9 mouse cellular contexts compared by ENCODE assay signal in the genomic region with DNA sequence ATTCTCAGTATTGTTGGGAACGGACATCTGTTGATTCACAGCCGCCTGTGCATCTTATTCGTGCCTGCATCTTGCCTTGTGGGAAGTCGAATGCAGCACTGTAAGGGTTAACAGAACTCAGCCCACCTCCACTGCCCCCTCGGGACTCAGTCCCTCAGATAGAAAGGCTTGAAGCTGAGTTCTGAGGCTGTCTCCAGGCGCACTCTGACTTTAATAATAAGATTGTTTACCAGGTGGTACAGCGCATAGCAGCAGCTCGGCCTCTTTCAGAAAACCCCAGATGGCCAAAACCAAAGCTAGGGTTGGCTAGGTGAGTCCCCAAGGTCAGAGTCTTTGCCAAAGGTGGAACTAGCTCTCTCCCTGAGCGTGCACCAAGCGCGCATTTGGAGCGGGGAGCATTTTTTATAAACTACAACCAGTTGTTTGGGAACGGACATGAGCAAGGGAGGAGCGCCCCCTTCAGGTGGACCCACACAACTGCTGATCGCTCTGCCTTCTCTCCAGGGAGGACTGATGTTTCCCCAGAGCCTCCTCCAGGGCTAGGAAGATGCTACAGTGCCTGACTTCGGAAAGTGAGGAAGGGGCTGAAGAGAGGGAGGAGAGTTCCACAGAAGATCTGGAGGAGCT. TPM values are rescaled to one million over a fixed set of nuclear protein-coding genes. Genes with fewer than 3 reads are reported as not detected.
DNase-seq lines count a peak whose midpoint lies in the region; ATAC-seq and TF ChIP-seq lines count a peak whose summit lies in the region.
"Had no signal": no experiment of that assay in that cellular context is flagged by ENCODE, and none has a peak within 500 bp of the region (broad histone marks: within the 10 kb centered on the region; RNA-seq: fewer than 3 reads in every experiment).

A gene (plus strand): TSS at position 548 of the 627 bp plus-strand sequence.

- peak; percentile 82 for TF ChIP-seq CTCF in heart, adult 2 months (IDR thresholded peaks at IDR 0.05)
- peak; percentile 85 for TF ChIP-seq CTCF in intestine, postnatal 0 days (IDR thresholded peaks at IDR 0.05; ENCODE audit: low read depth)
- TF ChIP-seq CTCF in stomach, postnatal 0 days (IDR thresholded peaks at IDR 0.05; ENCODE audit: low read depth) = peak; percentile 87

- no peak within 1 kb of the TSS for H3K9ac ChIP-seq in heart, adult 2 months (ENCODE audit: low read depth, low read length)
- H3K9ac ChIP-seq in intestine, postnatal 0 days (ENCODE audit: low read depth, low read length) = no peak within 1 kb of the TSS
- no peak within 1 kb of the TSS for H3K9ac ChIP-seq in limb, embryonic 12.5 days (replicated peaks)
- H3K9ac ChIP-seq in midbrain, embryonic 14.5 days (replicated peaks; ENCODE audit: low read length) = no peak within 1 kb of the TSS
- no peak within 1 kb of the TSS for H3K9ac ChIP-seq in stomach, postnatal 0 days (ENCODE audit: low read length)

- peak; percentile 55; the same call in 1 of the 2 replicates for ATAC-seq in intestine, postnatal 0 days
- ATAC-seq in limb, embryonic 12.5 days (ENCODE audit: insufficient number of reproducible peaks, insufficient read depth, low FRiP score, low TSS enrichment, low read depth) = no peak
- no peak for ATAC-seq in midbrain, embryonic 14.5 days (ENCODE audit: low FRiP score, low TSS enrichment)
- ATAC-seq in stomach, postnatal 0 days (ENCODE audit: low FRiP score, low TSS enrichment) = peak; percentile 49

- TF ChIP-seq POLR2A in heart, adult 2 months (IDR thresholded peaks at IDR 0.05; ENCODE audit: insufficient read depth, low read depth, low read length) = no peak

- intact Hi-C loops in heart, adult 2 months (cut with DNase I) = no loop called here
- intact Hi-C loops in heart, postnatal 25 days (cut with DNase I) = loop anchor here (5.0 to 10.0 kb wide), 2 partner anchors 159 to 256 kb away; no protein-coding TSS in a partner anchor

- H3K4me1 ChIP-seq in heart, adult 2 months (ENCODE audit: control insufficient read depth, insufficient read depth, low read length) = no peaks in the 10 kb centered on the region
- peaks cover 3% of the 10 kb centered on the region; the same call in 1 of the 2 replicates for H3K4me1 ChIP-seq in intestine, postnatal 0 days (replicated peaks; ENCODE audit: control insufficient read depth, insufficient read depth, low read length)
- peaks cover 12% of the 10 kb centered on the region for H3K4me1 ChIP-seq in limb, embryonic 12.5 days (replicated peaks)
- H3K4me1 ChIP-seq in midbrain, embryonic 14.5 days (ENCODE audit: control insufficient read depth, insufficient read depth, low read length) = no peaks in the 10 kb centered on the region
- no peaks in the 10 kb centered on the region for H3K4me1 ChIP-seq in stomach, postnatal 0 days (replicated peaks; ENCODE audit: control insufficient read depth, insufficient read depth)

- H3K27me3 ChIP-seq in heart, adult 2 months (ENCODE audit: control insufficient read depth, insufficient read depth, low read length) = no peaks in the 10 kb centered on the region; the same call in 1 of the 2 replicates
- 0 out of 2 replicates have a peak, but pooled peaks cover 2% of the 10 kb centered on the region for H3K27me3 ChIP-seq in intestine, postnatal 0 days (replicated peaks; ENCODE audit: control insufficient read depth, insufficient read depth, low read length)
- peaks cover 24% of the 10 kb centered on the region for H3K27me3 ChIP-seq in limb, embryonic 12.5 days
- H3K27me3 ChIP-seq in midbrain, embryonic 14.5 days (ENCODE audit: control insufficient read depth, insufficient read depth, low read length) = no peaks in the 10 kb centered on the region
- H3K27me3 ChIP-seq in stomach, postnatal 0 days (ENCODE audit: control insufficient read depth, insufficient read depth, low read length) = no peaks in the 10 kb centered on the region

- H3K79me2 ChIP-seq in heart, adult 2 months (replicated peaks; ENCODE audit: control insufficient read depth, insufficient read depth, low read length) = no peaks in the 10 kb centered on the region

- TF ChIP-seq EP300 in heart, adult 2 months (IDR thresholded peaks at IDR 0.05; ENCODE audit: insufficient read depth, low read depth, low read length) = no peak
- TF ChIP-seq EP300 in stomach, postnatal 0 days (optimal IDR thresholded peaks at IDR 0.05) = no peak

- no peak within 1 kb of the TSS for H3K27ac ChIP-seq in heart, adult 2 months
- H3K27ac ChIP-seq in intestine, postnatal 0 days (ENCODE audit: low read depth, low read length) = no peak within 1 kb of the TSS
- no peak within 1 kb of the TSS for H3K27ac ChIP-seq in limb, embryonic 12.5 days
- no peak within 1 kb of the TSS for H3K27ac ChIP-seq in midbrain, embryonic 14.5 days (replicated peaks; ENCODE audit: low read depth, low read length)
- H3K27ac ChIP-seq in stomach, postnatal 0 days (replicated peaks) = no peak within 1 kb of the TSS

- no peaks in the 10 kb centered on the region for H3K9me3 ChIP-seq in intestine, postnatal 0 days (ENCODE audit: control insufficient read depth)
- no peaks in the 10 kb centered on the region for H3K9me3 ChIP-seq in limb, embryonic 12.5 days
- no peaks in the 10 kb centered on the region for H3K9me3 ChIP-seq in midbrain, embryonic 14.5 days (ENCODE audit: control insufficient read depth, low read length)
- H3K9me3 ChIP-seq in stomach, postnatal 0 days (ENCODE audit: control insufficient read depth, low read length) = no peaks in the 10 kb centered on the region

- 25% methylated on average over 16 of the region's 16 CpGs for WGBS in heart, adult 2 months
- WGBS in intestine, postnatal 0 days = 28% methylated on average over 16 of the region's 16 CpGs
- 20% methylated on average over 16 of the region's 16 CpGs for WGBS in limb, embryonic 12.5 days
- WGBS in midbrain, embryonic 14.5 days = 20% methylated on average over 16 of the region's 16 CpGs
- WGBS in stomach, postnatal 0 days = 16% methylated on average over 16 of the region's 16 CpGs

- peak; percentile 27 to 54 for DNase-seq in heart, adult 2 months
- DNase-seq in heart, postnatal 25 days (ENCODE audit: low spot score) = no peak
- peak; percentile 26 to 55 for DNase-seq in cerebellum, adult 18-20 months
- DNase-seq in forelimb bud, embryonic 11.5 days (ENCODE audit: low read depth, low spot score) = peak; percentile 81
- peak; percentile 72 for DNase-seq in midbrain, embryonic 14.5 days
- peak; percentile 89 for DNase-seq in stomach, postnatal 0 days (ENCODE audit: low spot score)

- H3K4me3 ChIP-seq in heart, adult 2 months = no peak within 1 kb of the TSS
- H3K4me3 ChIP-seq in intestine, postnatal 0 days (ENCODE audit: low read depth, low read length) = no peak within 1 kb of the TSS
- H3K4me3 ChIP-seq in limb, embryonic 12.5 days (replicated peaks) = no peak within 1 kb of the TSS; the same call in 1 of the 2 replicates
- H3K4me3 ChIP-seq in midbrain, embryonic 14.5 days (replicated peaks; ENCODE audit: low read depth, low read length) = no peak within 1 kb of the TSS
- no peak within 1 kb of the TSS for H3K4me3 ChIP-seq in stomach, postnatal 0 days (ENCODE audit: low read depth, low read length)

- peak within 1 kb of the TSS; percentile 47; the same call in 1 of the 2 replicates for H3K4me2 ChIP-seq in intestine, postnatal 0 days (replicated peaks; ENCODE audit: low read depth)
- peak within 1 kb of the TSS; percentile 46 for H3K4me2 ChIP-seq in limb, embryonic 12.5 days
- 0 out of 2 replicates have a peak within 1 kb of the TSS, but pooled peaks have one; percentile 7 for H3K4me2 ChIP-seq in midbrain, embryonic 14.5 days (ENCODE audit: low read length)
- H3K4me2 ChIP-seq in stomach, postnatal 0 days (replicated peaks; ENCODE audit: low read depth) = peak within 1 kb of the TSS; percentile 43

- no peaks in the 10 kb centered on the region for H3K36me3 ChIP-seq in heart, adult 2 months (ENCODE audit: control insufficient read depth, insufficient read depth, low read length)
- H3K36me3 ChIP-seq in intestine, postnatal 0 days (ENCODE audit: control insufficient read depth, insufficient read depth) = no peaks in the 10 kb centered on the region
- no peaks in the 10 kb centered on the region for H3K36me3 ChIP-seq in limb, embryonic 12.5 days
- no peaks in the 10 kb centered on the region for H3K36me3 ChIP-seq in midbrain, embryonic 14.5 days (ENCODE audit: control insufficient read depth, insufficient read depth, low read length)
- no peaks in the 10 kb centered on the region for H3K36me3 ChIP-seq in stomach, postnatal 0 days (ENCODE audit: control insufficient read depth, insufficient read depth, low read length)

RNA-seq across cellular contexts. Expression of the gene that starts here (rescaled TPM):
- total RNA-seq in heart, adult 2 months (2021) = not detected
- 0.06 and 0.18 TPM in 2 replicates for polyA plus RNA-seq in heart, adult 2 months (2012; rRNA removed)
- not detected for total RNA-seq in heart, postnatal 25 days (2021)
- 0.10 TPM in 1 of 2 replicates, not detected in the other for polyA plus RNA-seq in intestine, postnatal 0 days (2015; fragmentation: Nextera tagmentation; extraction: Ambion mirVana)
- not detected in 2 replicates for polyA plus RNA-seq in limb, embryonic 12.5 days (2016; fragmentation: Nextera tagmentation; extraction: Ambion mirVana)
- not detected in 2 replicates for polyA plus RNA-seq in midbrain, embryonic 14.5 days (2014; fragmentation: Nextera tagmentation; extraction: Ambion mirVana)
- polyA plus RNA-seq in stomach, postnatal 0 days (2015; fragmentation: Nextera tagmentation; extraction: Ambion mirVana) = 0.12 and 0.13 TPM in 2 replicates
- total RNA-seq: adrenal gland, postnatal 4 days had no signal

Comparison
In these comparisons a context has a peak if more than half of its experiments do, and no peak if none do; other contexts are left out.
1. Peak in DNase-seq in heart, adult 2 months; RNA of the gene not detected or under 1 TPM.
2. Peak in ATAC-seq and H3K4me2 ChIP-seq in intestine, postnatal 0 days; RNA of the gene not detected or under 1 TPM.
3. Peak in DNase-seq and H3K4me2 ChIP-seq in midbrain, embryonic 14.5 days; RNA of the gene not detected or under 1 TPM.
4. Peak in DNase-seq, ATAC-seq and H3K4me2 ChIP-seq in stomach, postnatal 0 days; RNA of the gene not detected or under 1 TPM.